Mouse (Mus musculus): ENCODE results near the gene Hcn3. TPM values are rescaled to one million over a fixed set of nuclear protein-coding genes. Genes with fewer than 3 reads are reported as not detected.

The Hcn3 gene
- polyA plus RNA-seq, 1 experiment from 2014 or later = 1.1 TPM

- no peaks in the 10 kb centered on the region for H3K27me3 ChIP-seq (ENCODE audit: control insufficient read depth, insufficient read depth, low read depth, low read length)
- no peak overlapping the region for H3K9ac ChIP-seq (ENCODE audit: low read length)
- no peak for ATAC-seq (ENCODE audit: low read depth)
- no peaks in the 10 kb centered on the region for H3K9me3 ChIP-seq (ENCODE audit: control insufficient read depth, low read length)
- H3K4me3 ChIP-seq (ENCODE audit: low read length) = no peak overlapping the region
- H3K27ac ChIP-seq (ENCODE audit: low read length) = no peak overlapping the region
- no peaks in the 10 kb centered on the region for H3K4me1 ChIP-seq (replicated peaks; ENCODE audit: control insufficient read depth, insufficient read depth, low read length)
- no peaks in the 10 kb centered on the region for H3K36me3 ChIP-seq (ENCODE audit: control insufficient read depth, insufficient read depth, low read length)
- WGBS = 3% methylated on average over 2 of the region's 2 CpGs
- H3K4me2 ChIP-seq (ENCODE audit: low read depth, low read length) = no peak overlapping the region
Measured at GRCm38 (mm10) chr3:89115522-89115921, 44.5 kb downstream of the Hcn3 start.

DNA sequence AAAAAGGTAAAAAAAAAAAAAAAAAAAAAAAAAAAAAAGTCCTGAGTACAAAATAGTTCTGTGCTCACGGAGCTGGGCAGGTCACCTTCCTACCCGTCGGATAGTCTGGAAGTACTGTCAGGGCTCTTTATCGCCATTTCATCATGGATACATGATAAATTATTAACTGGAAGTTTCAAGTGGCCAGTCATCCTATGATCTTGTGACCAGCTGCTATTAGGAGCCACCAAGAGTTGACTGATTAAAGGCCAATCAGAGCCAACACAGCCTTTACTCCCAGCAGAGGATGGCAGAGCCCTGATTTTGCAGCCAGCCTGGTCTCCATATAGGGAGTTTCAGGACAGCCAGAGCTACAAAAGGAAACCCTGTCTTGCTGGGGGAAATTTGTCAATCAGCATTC, 46.9 kb downstream of the Hcn3 start:
- Histone ChIP-seq H3K36me3 (ENCODE audit: control insufficient read depth, insufficient read depth, low read length) (no peaks in the 10 kb centered on the region), H3K4me1 (replicated peaks; ENCODE audit: control insufficient read depth, insufficient read depth, low read length) (no peaks in the 10 kb centered on the region), H3K4me2 (ENCODE audit: low read depth, low read length) (no peak overlapping the region), H3K27ac (ENCODE audit: low read length) (no peak overlapping the region), H3K9me3 (ENCODE audit: control insufficient read depth, low read length) (no peaks in the 10 kb centered on the region), H3K27me3 (ENCODE audit: control insufficient read depth, insufficient read depth, low read depth, low read length) (no peaks in the 10 kb centered on the region), H3K4me3 (ENCODE audit: low read length) (no peak overlapping the region), H3K9ac (ENCODE audit: low read length) (no peak overlapping the region)
- 52% methylated on average over 4 of the region's 4 CpGs for WGBS
- no peak for ATAC-seq (ENCODE audit: low read depth)

DNA sequence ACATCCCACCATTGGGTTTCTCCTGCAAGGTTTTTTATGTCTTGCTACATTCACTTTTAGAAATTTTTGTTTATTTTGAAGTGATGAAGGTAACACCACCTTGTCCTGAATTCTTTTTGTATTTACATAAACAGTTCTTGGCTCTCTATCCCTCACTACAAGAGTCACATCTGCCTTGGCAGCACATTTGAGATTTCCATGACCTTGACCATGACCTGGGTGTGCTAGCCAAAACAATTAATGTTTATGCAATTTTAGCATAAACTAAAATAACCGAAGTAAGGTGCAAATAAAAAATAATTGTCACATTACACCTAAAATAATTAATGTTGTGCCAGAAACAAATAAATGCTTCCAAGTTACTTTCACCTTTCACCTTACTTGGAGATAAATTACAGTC, 51.9 kb downstream of the Hcn3 start:
- 50% methylated on average over 1 of the region's 1 CpGs for WGBS
- no peak overlapping the region for H3K4me2 ChIP-seq (ENCODE audit: low read depth, low read length)
- ATAC-seq (ENCODE audit: low read depth) = no peak

DNA sequence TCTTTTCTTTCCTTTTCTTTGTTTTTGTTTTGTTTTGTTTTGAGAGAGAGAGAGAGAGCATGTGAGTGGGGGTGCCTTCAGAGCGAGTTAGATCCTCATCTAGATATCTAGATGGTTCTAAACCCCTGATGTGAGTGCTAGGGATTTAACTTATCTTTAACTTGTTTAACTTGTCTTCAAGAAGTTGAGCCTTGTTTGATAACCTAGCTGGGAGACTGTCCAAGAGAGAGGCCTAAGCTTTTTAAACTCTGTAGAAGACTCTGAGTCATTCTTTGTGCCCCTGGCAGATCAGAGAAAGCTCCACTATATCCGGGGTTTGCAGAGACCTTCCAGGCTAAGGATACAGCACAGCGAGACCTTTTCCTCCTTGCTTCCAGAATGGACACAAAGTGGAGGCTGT, 52.5 kb downstream of the Hcn3 start:
- Histone ChIP-seq H3K27me3 (ENCODE audit: control insufficient read depth, insufficient read depth, low read depth, low read length) (no peaks in the 10 kb centered on the region), H3K4me1 (replicated peaks; ENCODE audit: control insufficient read depth, insufficient read depth, low read length) (peaks cover 3% of the 10 kb centered on the region), H3K9ac (ENCODE audit: low read length) (no peak overlapping the region), H3K9me3 (ENCODE audit: control insufficient read depth, low read length) (no peaks in the 10 kb centered on the region), H3K36me3 (ENCODE audit: control insufficient read depth, insufficient read depth, low read length) (no peaks in the 10 kb centered on the region), H3K27ac (ENCODE audit: low read length) (no peak overlapping the region), H3K4me2 (ENCODE audit: low read depth, low read length) (no peak overlapping the region), H3K4me3 (ENCODE audit: low read length) (no peak overlapping the region)
- ATAC-seq (ENCODE audit: low read depth) = no peak
- 37% methylated on average over 3 of the region's 3 CpGs for WGBS

More for the DNA sequence above, 51.9 kb downstream of the Hcn3 start:
- no peaks in the 10 kb centered on the region for H3K4me1 ChIP-seq (replicated peaks; ENCODE audit: control insufficient read depth, insufficient read depth, low read length)
- H3K36me3 ChIP-seq (ENCODE audit: control insufficient read depth, insufficient read depth, low read length) = no peaks in the 10 kb centered on the region
- no peak overlapping the region for H3K4me3 ChIP-seq (ENCODE audit: low read length)
- H3K9ac ChIP-seq (ENCODE audit: low read length) = no peak overlapping the region
- no peak overlapping the region for H3K27ac ChIP-seq (ENCODE audit: low read length)
- no peaks in the 10 kb centered on the region for H3K9me3 ChIP-seq (ENCODE audit: control insufficient read depth, low read length)
- no peaks in the 10 kb centered on the region for H3K27me3 ChIP-seq (ENCODE audit: control insufficient read depth, insufficient read depth, low read depth, low read length)

GRCm38 (mm10) chr3:89106881-89107280, 53.1 kb downstream of the Hcn3 start:
- H3K4me2 ChIP-seq (ENCODE audit: low read depth, low read length) = no peak overlapping the region
- H3K27ac ChIP-seq (ENCODE audit: low read length) = no peak overlapping the region
- no peaks in the 10 kb centered on the region for H3K27me3 ChIP-seq (ENCODE audit: control insufficient read depth, insufficient read depth, low read depth, low read length)
- no peak overlapping the region; the same call in 1 of the 2 replicates for H3K9ac ChIP-seq (ENCODE audit: low read length)
- no peak for ATAC-seq (ENCODE audit: low read depth)
- no peak overlapping the region for H3K4me3 ChIP-seq (ENCODE audit: low read length)
- no peaks in the 10 kb centered on the region for H3K36me3 ChIP-seq (ENCODE audit: control insufficient read depth, insufficient read depth, low read length)
- no peaks in the 10 kb centered on the region for H3K9me3 ChIP-seq (ENCODE audit: control insufficient read depth, low read length)
- H3K4me1 ChIP-seq (replicated peaks; ENCODE audit: control insufficient read depth, insufficient read depth, low read length) = peaks cover 7% of the 10 kb centered on the region

- H3K4me1 ChIP-seq (replicated peaks; ENCODE audit: control insufficient read depth, insufficient read depth, low read length) = peaks cover 23% of the 10 kb centered on the region
- no peaks in the 10 kb centered on the region for H3K27me3 ChIP-seq (ENCODE audit: control insufficient read depth, insufficient read depth, low read depth, low read length)
- no peak overlapping the region for H3K9ac ChIP-seq (ENCODE audit: low read length)
- no peaks in the 10 kb centered on the region for H3K9me3 ChIP-seq (ENCODE audit: control insufficient read depth, low read length)
- no peak overlapping the region for H3K4me3 ChIP-seq (ENCODE audit: low read length)
- ATAC-seq (ENCODE audit: low read depth) = no peak
- WGBS = 48% methylated on average over 4 of the region's 4 CpGs
- no peak overlapping the region for H3K4me2 ChIP-seq (ENCODE audit: low read depth, low read length)
- H3K27ac ChIP-seq (ENCODE audit: low read length) = no peak overlapping the region
- H3K36me3 ChIP-seq (ENCODE audit: control insufficient read depth, insufficient read depth, low read length) = peaks cover 1% of the 10 kb centered on the region; the same call in 1 of the 2 replicates
Measured at GRCm38 (mm10) chr3:89103291-89103595, 56.8 kb downstream of the Hcn3 start.

GRCm38 (mm10) chr3:89102495-89103290, 57.3 kb downstream of the Hcn3 start:
- Histone ChIP-seq H3K4me3 (ENCODE audit: low read length) (peak overlapping the region; percentile 70), H3K9ac (ENCODE audit: low read length) (peak overlapping the region; percentile 44; the same call in 1 of the 2 replicates), H3K9me3 (ENCODE audit: control insufficient read depth, low read length) (no peaks in the 10 kb centered on the region), H3K27ac (ENCODE audit: low read length) (peak overlapping the region; percentile 73), H3K36me3 (ENCODE audit: control insufficient read depth, insufficient read depth, low read length) (peaks cover 3% of the 10 kb centered on the region; the same call in 1 of the 2 replicates), H3K27me3 (ENCODE audit: control insufficient read depth, insufficient read depth, low read depth, low read length) (no peaks in the 10 kb centered on the region), H3K4me2 (ENCODE audit: low read depth, low read length) (peak overlapping the region; percentile 60), H3K4me1 (replicated peaks; ENCODE audit: control insufficient read depth, insufficient read depth, low read length) (peaks cover 23% of the 10 kb centered on the region)
- no peak for ATAC-seq (ENCODE audit: low read depth)
- 54% methylated on average over 12 of the region's 12 CpGs for WGBS

DNA sequence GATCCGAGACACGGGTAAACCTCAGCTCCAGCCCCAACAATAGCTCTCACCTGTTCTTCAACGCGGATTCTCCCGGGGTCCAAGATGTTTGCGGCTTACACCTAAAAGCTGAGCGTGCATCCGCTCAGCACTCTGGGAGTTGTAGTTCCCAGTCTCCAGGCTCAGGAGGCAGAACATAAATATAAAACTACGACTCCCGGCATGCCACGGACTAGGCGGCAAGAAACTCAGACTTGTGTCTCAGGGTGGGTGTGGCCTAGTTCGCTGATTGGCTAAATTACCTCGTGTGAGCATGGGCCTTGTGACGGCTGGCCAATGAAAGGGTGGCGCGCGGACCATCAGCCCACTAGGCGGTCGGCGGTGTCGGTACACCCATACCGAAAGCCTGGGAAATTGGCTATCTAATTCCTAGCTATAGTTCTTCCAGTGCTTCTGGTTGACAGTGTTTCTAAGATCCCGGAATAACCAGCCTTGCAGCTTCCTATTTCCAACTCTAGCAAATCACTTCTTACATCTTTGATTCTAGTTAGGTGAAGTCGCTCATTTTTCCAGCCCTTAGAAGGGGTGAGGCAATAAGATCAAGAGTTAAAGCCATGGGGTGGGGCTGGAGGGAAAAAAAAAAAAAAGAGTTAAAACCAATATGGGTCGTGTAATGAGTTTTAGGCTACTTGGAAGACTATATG, 58.0 kb downstream of the Hcn3 start, which contains the start of gene Fdps:
TSS of gene Fdps (minus strand) at position 148 of the 683 bp plus-strand sequence.
- H3K4me1 ChIP-seq (replicated peaks; ENCODE audit: control insufficient read depth, insufficient read depth, low read length) = peaks cover 23% of the 10 kb centered on the region
- peak within 1 kb of the TSS; percentile 73 for H3K27ac ChIP-seq (ENCODE audit: low read length)
- ATAC-seq (ENCODE audit: low read depth) = peak; percentile 100
- H3K36me3 ChIP-seq (ENCODE audit: control insufficient read depth, insufficient read depth, low read length) = peaks cover 5% of the 10 kb centered on the region; the same call in 1 of the 2 replicates
- peak within 1 kb of the TSS; percentile 70 for H3K4me3 ChIP-seq (ENCODE audit: low read length)
- WGBS = under 1% methylated on average over 26 of the region's 26 CpGs
- H3K4me2 ChIP-seq (ENCODE audit: low read depth, low read length) = peak within 1 kb of the TSS; percentile 92
- H3K9me3 ChIP-seq (ENCODE audit: control insufficient read depth, low read length) = no peaks in the 10 kb centered on the region
- no peaks in the 10 kb centered on the region for H3K27me3 ChIP-seq (ENCODE audit: control insufficient read depth, insufficient read depth, low read depth, low read length)
- H3K9ac ChIP-seq (ENCODE audit: low read length) = peak within 1 kb of the TSS; percentile 77

DNA sequence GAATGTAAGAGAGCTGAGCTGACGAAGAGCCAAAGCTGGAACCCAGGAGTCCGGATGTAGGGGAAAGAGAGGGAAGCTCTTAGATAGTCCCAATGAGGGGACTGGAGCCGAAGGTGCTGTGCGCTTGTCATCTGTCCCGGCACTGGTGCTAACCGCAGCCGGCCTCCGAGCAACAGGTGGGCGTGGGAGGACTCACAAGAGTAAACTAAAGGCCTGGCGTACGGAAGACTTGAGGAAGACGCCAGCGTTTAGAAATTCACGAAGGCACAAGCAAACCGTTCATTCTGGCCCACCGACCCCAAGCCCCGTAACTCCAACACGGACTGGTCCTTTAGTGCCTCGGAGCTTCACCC, 58.6 kb downstream of the Hcn3 start:
- Histone ChIP-seq H3K4me1 (replicated peaks; ENCODE audit: control insufficient read depth, insufficient read depth, low read length) (peaks cover 23% of the 10 kb centered on the region), H3K36me3 (ENCODE audit: control insufficient read depth, insufficient read depth, low read length) (peaks cover 5% of the 10 kb centered on the region), H3K4me3 (ENCODE audit: low read length) (peak overlapping the region; percentile 70), H3K27me3 (ENCODE audit: control insufficient read depth, insufficient read depth, low read depth, low read length) (no peaks in the 10 kb centered on the region), H3K9ac (ENCODE audit: low read length) (peak overlapping the region; percentile 77), H3K4me2 (ENCODE audit: low read depth, low read length) (peak overlapping the region; percentile 92), H3K27ac (ENCODE audit: low read length) (peak overlapping the region; percentile 69), H3K9me3 (ENCODE audit: control insufficient read depth, low read length) (no peaks in the 10 kb centered on the region)
- ATAC-seq (ENCODE audit: low read depth) = peak; percentile 32
- under 1% methylated on average over 19 of the region's 19 CpGs for WGBS
